Mouse (Mus musculus) lung, adult 10 weeks (tissue): ENCODE measurements around the gene Scn2b. TPM values are rescaled to one million over a fixed set of nuclear protein-coding genes. Genes with fewer than 3 reads are reported as not detected.

Experiments used
- polyA plus RNA-seq: library from polyadenylated mRNA; stranded (reverse); fragments of 350-450 nt; fragmentation: Illumina TruSeq; extraction: RNeasy Lipid Tissue Mini Kit (QIAGEN cat#74804); gene quantifications from one replicate; pipeline ENCODE4 v1.2.3, GENCODE M21; 2014; ENCODE audit warnings: low read depth, low replicate concordance; ENCODE audit not compliant: insufficient read depth

Gene Scn2b
- 0.14 TPM for polyA plus RNA-seq

GRCm38 (mm10) chr9:45117741-45118431 lies at the start of gene Scn2b:
TSS of gene Scn2b (plus strand) at chr9:45117782.

GRCm38 (mm10) chr9:45079011-45079410 lies 38.6 kb upstream of the Scn2b start, which contains the start of gene Jaml:
TSS of gene Jaml (plus strand) at chr9:45079183.

DNA sequence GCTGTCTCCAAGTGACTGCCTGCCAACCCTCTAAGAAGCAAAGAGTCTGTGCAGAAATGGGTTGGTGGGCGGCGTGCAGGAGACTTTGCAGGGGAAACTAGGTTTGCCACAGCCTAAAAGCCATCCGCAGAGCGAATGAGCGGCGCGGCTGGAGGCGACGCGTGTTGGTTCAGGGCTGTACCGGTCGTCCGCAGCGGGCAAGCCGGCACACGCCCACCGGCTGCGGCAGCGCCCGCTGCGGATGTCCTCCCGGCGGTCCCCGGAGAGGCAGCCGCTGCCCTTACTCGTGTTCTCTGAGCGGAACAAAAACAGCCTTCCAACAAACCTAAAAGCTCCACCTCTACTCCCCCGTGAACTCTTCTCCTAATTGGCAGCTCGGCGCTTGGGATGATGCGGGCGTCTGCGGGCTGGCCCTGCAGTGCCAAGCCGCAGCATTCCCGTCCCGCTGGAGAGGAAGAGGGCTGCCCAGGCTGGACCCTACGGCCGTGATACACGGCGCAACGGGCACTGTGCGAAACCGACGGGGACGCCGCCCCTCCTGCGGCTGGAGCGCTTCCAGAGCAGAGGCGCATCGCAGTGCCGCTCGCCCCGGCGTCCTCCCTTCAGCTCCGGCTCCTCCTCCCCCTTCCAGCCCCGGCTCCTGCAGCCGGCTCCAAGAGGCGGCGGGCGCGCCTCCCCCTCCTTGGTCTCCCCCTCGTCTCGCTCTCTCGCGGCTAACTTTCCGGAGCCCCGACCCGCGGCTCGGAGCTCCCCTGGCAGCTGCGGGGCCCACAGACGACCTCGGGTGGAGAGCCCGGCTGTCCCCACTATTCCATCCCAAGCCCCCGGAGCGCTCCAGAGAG lies 20.8 kb downstream of the Scn2b start, which contains the start of gene Scn4b:
Scn4b (plus strand) TSS at position 205 of the 842 bp plus-strand sequence.

Other genes with a start within 250 kb of the Scn2b start
- gene Kmt2a, start 236.5 kb upstream of the Scn2b start, polyA plus RNA-seq: 3.3 TPM
- 733 TPM for gene Atp5l, start 197.0 kb upstream of the Scn2b start, polyA plus RNA-seq
- gene Ube4a, start 152.2 kb upstream of the Scn2b start, polyA plus RNA-seq: 10.6 TPM
- 14.7 TPM for gene Cd3g, start 137.4 kb upstream of the Scn2b start, polyA plus RNA-seq
- gene Cd3d, start 136.0 kb upstream of the Scn2b start, polyA plus RNA-seq: 12.3 TPM
- 5.1 TPM for gene Cd3e, start 108.2 kb upstream of the Scn2b start, polyA plus RNA-seq
- gene Mpzl2, start 78.0 kb upstream of the Scn2b start, polyA plus RNA-seq: 1.9 TPM
- gene Mpzl3, start 62.6 kb upstream of the Scn2b start, polyA plus RNA-seq: 2.6 TPM
- 4.2 TPM for gene Jaml, start 38.6 kb upstream of the Scn2b start, polyA plus RNA-seq
- 0.30 TPM for gene Scn4b, start 20.6 kb downstream of the Scn2b start, polyA plus RNA-seq
- gene BC049352, start 64.2 kb downstream of the Scn2b start, polyA plus RNA-seq: not detected
- 16.3 TPM for gene Tmprss4, start 86.3 kb downstream of the Scn2b start, polyA plus RNA-seq
- gene Il10ra, start 151.4 kb downstream of the Scn2b start, polyA plus RNA-seq: 12.3 TPM
- 1.8 TPM for gene Tmprss13, start 201.3 kb downstream of the Scn2b start, polyA plus RNA-seq